Mouse (Mus musculus) liver, embryonic 14.5 days (tissue): ENCODE measurements around the gene Hoxa3. TPM values are rescaled to one million over a fixed set of nuclear protein-coding genes. Genes with fewer than 3 reads are reported as not detected.

ENCODE experiments used
- ATAC-seq: fragments of 200-750 bp; cut with Nextera tagmentation; 2 replicates; pipeline ENCODE4 v1.8.0; 2017; ENCODE audit warnings: moderate number of reproducible peaks, mild to moderate bottlenecking, moderate library complexity; ENCODE audit not compliant: insufficient read depth
- DNase-seq, 3 experiments: peaks; one replicate each; pipeline ENCODE4 v3.0.0-alpha.2; 2012 to 2013; ENCODE audit warnings: low read depth in 3 of 3, low spot score in 3 of 3
- H3K27ac ChIP-seq: fragments of 300-500 bp; sonication (generic); 2 replicates; pipeline ENCODE4 v1.5.1; 2014; ENCODE audit warnings: moderate library complexity, mild to moderate bottlenecking, control low read depth, inconsistent platforms
- H3K27me3 ChIP-seq: fragments of 300-500 bp; sonication (generic); 2 replicates; pipeline ENCODE4 v1.6.1; 2014; ENCODE audit warnings: mild to moderate bottlenecking, low read length, moderate library complexity; ENCODE audit not compliant: control insufficient read depth, insufficient read depth
- H3K36me3 ChIP-seq: fragments of 300-500 bp; sonication (generic); replicated peaks from 2 replicates; pipeline ENCODE4 v1.6.1; 2014; ENCODE audit warnings: low read depth; ENCODE audit not compliant: control insufficient read depth, insufficient read depth
- H3K4me1 ChIP-seq, 2 experiments: fragments of 200-500 bp in 1 of 2; fragments of 300-500 bp in 1 of 2; sonication (generic) in 1 of 2; replicated peaks; 2 replicates each; pipeline ENCODE4 v1.6.1; 2012 to 2014; ENCODE audit warnings: antibody characterized with exemption in 1 of 2, inconsistent platforms in 1 of 2, low read length in 1 of 2; ENCODE audit not compliant: control insufficient read depth in 2 of 2, insufficient read depth in 2 of 2
- H3K4me2 ChIP-seq: fragments of 300-500 bp; sonication (generic); 2 replicates; pipeline ENCODE4 v1.6.1; 2014; ENCODE audit warnings: low read depth, mild to moderate bottlenecking, control low read depth, moderate library complexity
- H3K4me3 ChIP-seq, 2 experiments: fragments of 200-500 bp in 1 of 2; fragments of 300-500 bp in 1 of 2; sonication (generic) in 1 of 2; 2 replicates each; pipeline ENCODE4 v1.5.1; 2012 to 2014; ENCODE audit warnings: low read depth in 2 of 2, low read length in 2 of 2, mild to moderate bottlenecking in 2 of 2, control low read depth in 1 of 2, inconsistent platforms in 1 of 2, moderate library complexity in 1 of 2; ENCODE audit not compliant: insufficient read depth in 1 of 2
- H3K9ac ChIP-seq: fragments of 300-500 bp; sonication (generic); replicated peaks from 2 replicates; pipeline ENCODE4 v1.6.1; 2014; ENCODE audit warnings: mild to moderate bottlenecking, control low read depth, moderate library complexity
- H3K9me3 ChIP-seq: fragments of 300-500 bp; sonication (generic); 2 replicates; pipeline ENCODE4 v1.6.1; 2016; ENCODE audit warnings: low read length, mixed read lengths; ENCODE audit not compliant: control insufficient read depth
- CTCF ChIP-seq: IDR thresholded peaks from 2 replicates; pipeline ENCODE4 v1.5.1; 2016; ENCODE audit warnings: antibody characterized with exemption, low read depth, control low read depth
- EP300 ChIP-seq: IDR thresholded peaks from 2 replicates; pipeline ENCODE4 v1.6.1; 2016; ENCODE audit warnings: antibody characterized with exemption, low read depth
- whole genome bisulfite sequencing: fragments of 180-500 bp; shearing (Covaris S2); extraction: QIAGEN DNeasy Blood & Tissue Kit; methylation state at CpG from one replicate; pipeline ENCODE4 v1.1.7; 2014; ENCODE audit not compliant: insufficient replicate concordance; 5-methylcytosine and 5-hydroxymethylcytosine counted together
- polyA plus RNA-seq, 2 experiments: library from polyadenylated mRNA; depleted of rRNA in 1 of 2; stranded (reverse) in 1 of 2; unstranded in 1 of 2; fragments of >200 nt; fragmentation: Nextera tagmentation in 1 of 2; extraction: Ambion mirVana in 1 of 2; gene quantifications; 2 replicates each; pipeline versions ENCODE4 v1.2.1 to v1.2.3; 2012 to 2014

Hoxa3 gene
- polyA plus RNA-seq, 2 experiments = 0.13 to 0.37 TPM

GRCm38 (mm10) chr6:52175864-52176263 lies 37.3 kb downstream of the Hoxa3 start:
- Histone ChIP-seq H3K27me3 (peaks cover 97% of the 10 kb centered on the region), H3K9me3 (no peaks in the 10 kb centered on the region), H3K4me2 (no peak overlapping the region; the same call in 1 of the 2 replicates), H3K36me3 (no peaks in the 10 kb centered on the region), H3K4me1 (no peaks in the 10 kb centered on the region), H3K27ac (no peak overlapping the region), H3K4me3 (peak overlapping the region in 1 of 2 experiments; percentile 21; a peak in 1 of 4 replicates), H3K9ac (no peak overlapping the region)
- no peak for TF ChIP-seq CTCF
- TF ChIP-seq EP300 = no peak
- WGBS = 1% methylated on average over 20 of the region's 35 CpGs
- DNase-seq (no peak), ATAC-seq (no peak)

DNA sequence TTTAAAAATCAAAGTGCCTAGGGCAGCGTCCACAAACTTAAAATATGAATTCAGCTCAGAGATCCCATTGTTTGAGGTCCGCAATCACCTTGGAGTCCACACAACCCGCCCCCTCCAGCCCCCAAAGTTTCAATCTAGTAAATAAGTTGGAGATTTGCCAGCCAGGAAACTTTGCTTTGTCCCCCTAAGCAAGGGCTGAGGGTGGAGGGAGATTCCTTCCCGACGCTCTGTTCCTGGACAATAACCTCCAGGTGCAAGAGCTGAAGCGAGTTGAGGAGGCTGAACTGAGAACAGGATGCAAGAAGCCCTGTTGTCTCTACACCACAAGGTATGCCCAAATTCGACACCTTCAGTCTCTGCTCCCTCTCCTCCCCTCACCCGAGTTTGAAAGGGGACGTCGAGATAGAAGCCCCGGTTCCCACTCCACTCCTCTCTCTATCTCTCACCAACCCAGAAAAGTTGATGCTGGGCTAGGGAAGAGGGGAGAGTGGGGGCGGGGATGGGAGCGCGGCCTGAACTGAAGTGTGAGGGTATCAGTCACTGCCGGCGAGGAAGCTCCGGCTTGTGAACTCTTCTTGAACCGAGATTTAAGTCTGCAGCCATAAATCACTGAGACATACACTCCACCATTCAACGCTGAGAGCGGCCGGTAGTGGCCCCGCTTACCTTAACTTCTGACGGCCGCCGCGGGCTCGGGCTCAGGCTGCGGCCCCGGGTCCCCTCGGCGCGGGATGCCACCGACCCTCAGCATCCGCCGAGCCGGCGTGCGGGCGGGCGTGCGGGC lies 38.0 kb downstream of the Hoxa3 start:
- TF ChIP-seq CTCF (no peak), EP300 (no peak)
- Histone ChIP-seq H3K9me3 (no peaks in the 10 kb centered on the region), H3K9ac (no peak overlapping the region), H3K4me1 (no peaks in the 10 kb centered on the region), H3K27me3 (peaks cover 100% of the 10 kb centered on the region), H3K36me3 (no peaks in the 10 kb centered on the region), H3K4me2 (peak overlapping the region; percentile 2), H3K27ac (no peak overlapping the region), H3K4me3 (peak overlapping the region; percentile 21 to 41)
- 3% methylated on average over 41 of the region's 41 CpGs for WGBS
- ATAC-seq (no peak), DNase-seq (no peak)

DNA sequence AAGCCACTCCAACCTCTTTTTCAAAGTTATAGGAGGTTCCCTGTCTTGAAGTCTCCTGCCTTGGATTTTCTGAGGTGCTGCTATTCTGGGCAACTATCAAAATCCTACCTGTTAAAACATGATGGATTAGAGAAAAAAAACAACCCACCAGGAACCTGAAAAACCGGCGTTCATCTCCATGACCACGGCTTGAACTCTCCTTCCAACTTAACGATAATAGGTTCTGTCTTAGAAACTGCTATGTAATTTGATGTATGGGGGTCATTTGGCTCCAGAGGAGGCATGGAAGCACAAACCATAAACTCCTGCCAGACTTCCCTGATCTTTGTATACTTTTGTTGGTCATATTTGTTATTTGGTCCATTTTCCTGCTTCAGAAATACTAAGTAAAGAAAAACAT lies 39.5 kb downstream of the Hoxa3 start:
- Histone ChIP-seq H3K9ac (no peak overlapping the region), H3K4me3 (no peak overlapping the region), H3K27me3 (peaks cover 98% of the 10 kb centered on the region), H3K4me2 (no peak overlapping the region), H3K27ac (no peak overlapping the region), H3K9me3 (no peaks in the 10 kb centered on the region), H3K4me1 (no peaks in the 10 kb centered on the region), H3K36me3 (no peaks in the 10 kb centered on the region)
- TF ChIP-seq CTCF (no peak), EP300 (no peak)
- WGBS = 12% methylated on average over 4 of the region's 4 CpGs
- DNase-seq (no peak), ATAC-seq (no peak)

- Histone ChIP-seq H3K27me3 (peaks cover 98% of the 10 kb centered on the region), H3K27ac (no peak overlapping the region)
- ATAC-seq = peak; percentile 15; the same call in 1 of the 2 replicates
Measured at GRCm38 (mm10) chr6:52172501-52172900, 40.6 kb downstream of the Hoxa3 start.

GRCm38 (mm10) chr6:52171938-52172337 lies 41.2 kb downstream of the Hoxa3 start:
- no peaks in the 10 kb centered on the region for H3K4me1 ChIP-seq
- H3K27me3 ChIP-seq = peaks cover 98% of the 10 kb centered on the region
- no peak for TF ChIP-seq EP300
- TF ChIP-seq CTCF = no peak
- H3K27ac ChIP-seq = no peak overlapping the region
- H3K4me2 ChIP-seq = no peak overlapping the region
- DNase-seq (no peak), ATAC-seq (no peak)
- no peak overlapping the region for H3K9ac ChIP-seq
- WGBS = 30% methylated on average over 7 of the region's 7 CpGs
- no peaks in the 10 kb centered on the region for H3K9me3 ChIP-seq
- no peak overlapping the region for H3K4me3 ChIP-seq
- H3K36me3 ChIP-seq = no peaks in the 10 kb centered on the region

More at GRCm38 (mm10) chr6:52172501-52172900, 40.6 kb downstream of the Hoxa3 start:
- Histone ChIP-seq H3K9ac (no peak overlapping the region), H3K4me3 (no peak overlapping the region), H3K9me3 (no peaks in the 10 kb centered on the region), H3K4me1 (no peaks in the 10 kb centered on the region), H3K36me3 (no peaks in the 10 kb centered on the region), H3K4me2 (peak overlapping the region; percentile 34)
- WGBS = 3% methylated on average over 35 of the region's 35 CpGs
- peak in 1 of 3 experiments; percentile 10 for DNase-seq
- TF ChIP-seq CTCF (no peak), EP300 (no peak)
